Mouse (Mus musculus): ENCODE results near the gene Syt7. TPM values are rescaled to one million over a fixed set of nuclear protein-coding genes. Genes with fewer than 3 reads are reported as not detected.

Gene Syt7
- polyA plus RNA-seq, 1 experiment from 2014 or later = 4.4 TPM

DNA sequence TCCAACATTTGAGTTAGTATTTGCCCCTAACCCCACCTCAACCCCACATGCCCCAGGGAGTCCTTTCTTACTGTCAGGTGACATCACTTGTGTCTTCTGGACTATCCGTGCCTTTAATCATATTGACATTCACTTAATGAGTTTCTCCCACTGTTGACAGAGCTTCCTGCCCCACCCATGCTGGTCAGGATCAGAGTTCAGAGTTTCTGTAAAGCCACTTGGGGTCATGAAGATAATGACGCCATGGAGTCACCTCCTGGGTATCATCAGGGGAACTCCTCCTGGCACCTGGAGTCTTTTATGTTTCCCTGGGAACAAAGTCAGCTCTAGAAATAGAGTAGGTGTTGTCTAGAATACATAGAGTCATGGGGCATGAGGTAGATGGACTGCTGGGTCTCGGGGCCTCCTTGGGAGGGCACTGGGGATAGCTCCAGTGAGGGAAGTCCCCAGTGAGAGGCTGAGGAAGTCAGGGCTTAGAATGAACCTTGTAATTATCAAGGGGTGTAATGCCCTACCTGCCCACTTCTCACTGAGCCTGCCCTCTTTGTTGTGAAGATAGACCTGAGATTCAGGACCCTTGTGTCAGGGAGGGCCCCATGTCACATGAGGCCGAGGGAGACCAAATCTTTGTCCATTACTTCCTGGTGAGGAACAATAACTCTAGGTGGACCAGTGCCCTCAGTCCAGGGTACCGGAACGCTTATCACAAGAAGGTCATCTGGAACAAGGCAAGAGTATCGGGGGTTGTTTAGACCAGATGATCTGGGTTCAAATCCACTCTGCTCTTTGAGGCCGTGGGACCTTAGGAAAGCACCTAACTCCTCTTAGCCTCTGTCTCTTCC is 29.6 kb upstream of the Syt7 start:
- Histone ChIP-seq H3K36me3 (ENCODE audit: poor library complexity, severe bottlenecking) (no peaks in the 10 kb centered on the region), H3K27me3 (0 out of 2 replicates have a peak, but pooled peaks cover 3% of the 10 kb centered on the region), H3K9me3 (replicated peaks) (no peaks in the 10 kb centered on the region), H3K4me2 (no peak overlapping the region), H3K27ac (no peak overlapping the region), H3K4me1 (peaks cover 15% of the 10 kb centered on the region), H3K4me3 (no peak overlapping the region), H3K9ac (no peak overlapping the region)
- no peak for ATAC-seq
- WGBS = 91% methylated on average over 8 of the region's 8 CpGs

DNA sequence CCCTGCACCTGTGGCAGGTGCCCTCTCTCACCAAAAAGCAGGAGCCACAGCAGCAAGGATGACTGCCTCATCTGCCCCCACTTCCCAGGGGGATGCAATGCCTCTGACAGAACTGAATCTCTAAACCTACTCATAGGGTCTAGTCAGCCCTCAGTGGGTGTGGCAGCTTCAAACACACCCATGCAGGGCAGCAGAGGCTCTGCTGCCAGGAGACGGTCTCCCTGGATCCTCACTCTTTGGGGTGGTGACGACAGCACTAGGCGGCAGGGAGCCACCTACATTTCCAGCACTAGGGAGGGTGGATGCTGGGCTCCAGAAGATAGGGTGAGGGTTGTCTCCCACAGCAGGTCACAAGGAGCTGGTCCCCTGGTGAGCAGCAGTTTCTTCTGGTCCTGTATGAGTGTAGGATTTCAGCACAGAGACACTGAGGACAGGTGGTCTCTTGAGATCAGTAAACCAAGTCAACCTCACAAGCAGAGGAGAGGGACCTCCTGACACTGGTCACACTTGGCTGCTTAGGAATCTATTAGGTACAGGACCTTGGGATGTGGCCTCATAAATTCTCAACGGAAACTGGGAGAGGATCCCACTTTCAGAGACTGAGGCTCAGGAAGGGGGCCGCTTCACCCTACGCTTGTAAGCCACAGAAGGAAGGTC is 26.3 kb upstream of the Syt7 start:
- Histone ChIP-seq H3K9me3 (replicated peaks) (no peaks in the 10 kb centered on the region), H3K4me1 (no peaks in the 10 kb centered on the region), H3K36me3 (ENCODE audit: poor library complexity, severe bottlenecking) (no peaks in the 10 kb centered on the region), H3K4me3 (no peak overlapping the region), H3K4me2 (no peak overlapping the region), H3K27me3 (0 out of 2 replicates have a peak, but pooled peaks cover 3% of the 10 kb centered on the region), H3K27ac (no peak overlapping the region), H3K9ac (no peak overlapping the region)
- 76% methylated on average over 6 of the region's 6 CpGs for WGBS
- no peak for ATAC-seq

DNA sequence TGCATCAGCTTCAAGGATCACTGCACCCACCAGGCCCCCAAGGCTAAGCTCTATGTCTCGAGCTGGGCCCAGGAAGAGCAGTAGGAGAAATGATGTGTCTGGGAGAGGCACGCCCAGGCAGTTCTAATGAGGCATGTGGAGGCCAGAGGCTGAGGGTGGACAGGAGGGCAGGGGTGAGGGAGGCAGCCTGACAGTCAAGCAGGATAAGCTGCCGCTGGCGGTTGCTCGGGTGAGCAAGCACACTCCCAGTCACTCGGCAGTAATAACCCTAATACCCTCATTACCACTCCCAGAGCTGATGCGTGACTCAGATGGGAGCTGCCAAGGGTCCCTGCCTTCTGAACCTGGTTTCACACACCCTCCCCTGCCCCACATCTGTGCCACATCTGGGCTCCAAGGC is 25.0 kb upstream of the Syt7 start:
- Histone ChIP-seq H3K36me3 (ENCODE audit: poor library complexity, severe bottlenecking) (no peaks in the 10 kb centered on the region), H3K27ac (no peak overlapping the region), H3K9ac (no peak overlapping the region), H3K27me3 (0 out of 2 replicates have a peak, but pooled peaks cover 3% of the 10 kb centered on the region), H3K9me3 (replicated peaks) (no peaks in the 10 kb centered on the region), H3K4me3 (no peak overlapping the region), H3K4me2 (no peak overlapping the region), H3K4me1 (no peaks in the 10 kb centered on the region)
- 0 out of 2 replicates have a peak, but pooled peaks have one; percentile 13 for ATAC-seq
- 20% methylated on average over 7 of the region's 7 CpGs for WGBS

DNA sequence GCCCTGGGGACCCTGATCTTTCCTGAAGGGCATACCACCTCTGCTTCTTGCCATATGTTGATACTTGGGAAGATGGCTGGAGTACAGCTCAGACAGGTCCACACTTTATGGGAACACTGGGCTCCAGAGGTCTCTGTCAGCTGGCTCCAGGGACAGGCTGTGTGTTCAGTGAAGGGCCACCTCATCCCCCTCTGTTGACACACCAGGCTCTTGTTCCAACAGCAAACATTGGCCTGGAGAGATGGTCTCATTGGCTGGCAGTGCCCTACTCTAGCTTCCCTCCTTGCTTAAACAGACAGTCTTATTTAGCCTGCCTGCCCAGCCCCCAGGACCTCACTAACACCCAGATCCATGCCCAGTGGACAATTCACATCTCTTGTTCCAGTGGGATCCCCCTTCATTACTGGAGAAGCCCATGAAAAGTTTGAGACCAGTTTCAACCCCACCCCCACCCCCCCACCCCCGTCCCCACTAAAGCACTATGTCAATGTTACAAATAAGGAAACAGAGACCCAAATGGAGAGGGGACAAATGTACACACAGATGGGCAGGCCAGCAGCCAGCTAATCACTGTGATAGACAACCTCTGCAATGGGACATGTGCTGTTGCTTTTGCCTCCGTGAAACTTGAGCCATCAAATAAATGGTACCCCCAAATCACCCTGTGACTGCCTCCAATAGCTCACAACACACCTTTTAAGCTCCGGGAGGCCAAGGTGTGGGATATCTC is 22.6 kb upstream of the Syt7 start:
- no peak overlapping the region for H3K9ac ChIP-seq
- no peak overlapping the region for H3K4me3 ChIP-seq
- no peak for ATAC-seq
- 80% methylated on average over 3 of the region's 3 CpGs for WGBS
- no peaks in the 10 kb centered on the region for H3K36me3 ChIP-seq (ENCODE audit: poor library complexity, severe bottlenecking)
- H3K4me1 ChIP-seq = no peaks in the 10 kb centered on the region
- H3K9me3 ChIP-seq (replicated peaks) = no peaks in the 10 kb centered on the region
- H3K27ac ChIP-seq = no peak overlapping the region
- 0 out of 2 replicates have a peak, but pooled peaks cover 3% of the 10 kb centered on the region for H3K27me3 ChIP-seq
- H3K4me2 ChIP-seq = no peak overlapping the region

DNA sequence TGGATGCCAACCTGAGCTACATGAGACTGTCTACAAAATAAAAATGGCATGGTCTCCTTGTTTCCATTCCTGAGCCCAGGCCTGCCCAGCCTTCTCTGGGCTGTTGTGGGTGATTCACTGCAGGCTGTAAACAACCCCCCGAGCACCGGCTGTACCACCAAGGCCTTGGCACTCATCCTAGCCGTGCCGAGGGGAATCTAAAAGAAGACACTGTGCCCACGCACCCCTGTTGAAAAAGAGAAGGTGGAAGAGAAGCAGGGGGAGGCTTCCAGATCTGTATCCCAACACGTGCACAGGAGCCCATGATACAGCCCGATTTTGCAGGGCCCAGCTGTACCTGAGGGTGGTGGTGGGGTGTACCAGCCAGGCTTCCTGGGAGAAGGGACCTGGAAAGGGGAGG is 21.1 kb upstream of the Syt7 start:
- WGBS = 85% methylated on average over 7 of the region's 7 CpGs
- Histone ChIP-seq H3K9me3 (replicated peaks) (no peaks in the 10 kb centered on the region), H3K4me1 (no peaks in the 10 kb centered on the region), H3K27me3 (0 out of 2 replicates have a peak, but pooled peaks cover 3% of the 10 kb centered on the region), H3K9ac (no peak overlapping the region), H3K36me3 (ENCODE audit: poor library complexity, severe bottlenecking) (no peaks in the 10 kb centered on the region), H3K27ac (no peak overlapping the region), H3K4me3 (no peak overlapping the region), H3K4me2 (no peak overlapping the region)
- ATAC-seq = no peak

DNA sequence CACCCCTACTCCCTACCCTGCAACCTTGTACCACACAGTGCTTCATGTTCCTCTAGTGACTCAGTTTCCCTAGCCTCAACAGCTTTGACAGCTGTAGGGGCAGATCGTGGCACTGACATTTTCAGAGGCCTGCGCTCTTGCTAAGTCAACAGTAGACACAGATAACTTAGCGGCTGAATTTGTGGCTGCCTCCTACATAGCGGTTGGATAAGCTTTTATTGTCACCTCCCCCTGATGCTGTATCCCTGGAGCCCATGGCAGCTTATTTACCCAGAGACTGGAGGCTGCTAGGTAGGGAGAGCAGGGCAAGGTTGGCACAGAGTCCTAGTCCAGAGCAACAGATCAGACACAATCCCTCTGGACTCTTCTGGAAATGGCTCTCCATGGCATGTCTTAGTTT is 19.0 kb upstream of the Syt7 start:
- no peaks in the 10 kb centered on the region for H3K36me3 ChIP-seq (ENCODE audit: poor library complexity, severe bottlenecking)
- no peak for ATAC-seq

DNA sequence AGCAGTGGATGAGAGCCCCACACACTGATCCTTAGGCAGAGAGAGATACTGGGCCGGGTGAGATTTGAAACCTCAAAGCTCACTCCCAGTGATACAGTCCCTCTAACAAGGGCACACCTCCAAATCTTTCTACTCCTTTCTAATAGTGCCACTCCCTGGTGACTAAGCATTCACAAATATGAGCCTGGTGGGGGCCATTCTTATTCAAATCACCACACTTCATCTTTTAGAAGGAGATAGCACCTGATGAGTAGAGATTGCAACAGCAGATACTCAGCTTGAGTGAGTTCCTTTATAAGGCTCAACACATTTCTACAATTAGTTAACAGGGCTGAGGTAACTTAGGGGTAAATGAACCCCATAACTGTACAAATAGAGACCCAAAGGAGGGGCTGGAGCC is 15.7 kb upstream of the Syt7 start:
- H3K4me3 ChIP-seq = no peak overlapping the region
- no peaks in the 10 kb centered on the region for H3K36me3 ChIP-seq (ENCODE audit: poor library complexity, severe bottlenecking)
- no peaks in the 10 kb centered on the region for H3K4me1 ChIP-seq
- no peak overlapping the region for H3K9ac ChIP-seq
- no peak for ATAC-seq
- H3K4me2 ChIP-seq = no peak overlapping the region
- H3K9me3 ChIP-seq (replicated peaks) = no peaks in the 10 kb centered on the region
- WGBS = 61% methylated on average over 1 of the region's 1 CpGs
- peaks cover 3% of the 10 kb centered on the region; the same call in 1 of the 2 replicates for H3K27me3 ChIP-seq
- H3K27ac ChIP-seq = no peak overlapping the region

More for the DNA sequence above, 19.0 kb upstream of the Syt7 start:
- H3K9ac ChIP-seq = no peak overlapping the region
- H3K4me2 ChIP-seq = no peak overlapping the region
- H3K4me3 ChIP-seq = no peak overlapping the region
- H3K4me1 ChIP-seq = no peaks in the 10 kb centered on the region
- no peaks in the 10 kb centered on the region for H3K9me3 ChIP-seq (replicated peaks)
- 92% methylated on average over 4 of the region's 4 CpGs for WGBS
- H3K27ac ChIP-seq = no peak overlapping the region
- no peaks in the 10 kb centered on the region for H3K27me3 ChIP-seq

DNA sequence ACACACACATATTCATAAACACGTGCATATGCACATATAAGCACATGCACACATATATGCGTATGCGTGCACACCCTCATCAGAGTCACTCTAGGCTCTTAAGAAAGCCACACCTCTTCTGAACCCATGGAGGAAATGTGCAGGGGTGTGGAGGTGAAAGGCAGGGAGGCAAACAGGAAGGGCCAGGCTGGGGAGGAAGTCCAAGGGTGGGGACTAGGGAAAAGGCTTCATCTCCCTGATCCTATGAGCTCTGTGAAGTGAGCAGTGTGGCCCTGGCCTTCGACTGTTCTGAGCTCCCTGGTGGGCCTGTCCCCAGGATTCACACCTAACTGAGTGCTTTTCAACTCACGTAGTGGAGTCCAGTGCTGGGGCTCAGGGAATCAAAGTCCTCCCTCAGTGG is 13.6 kb upstream of the Syt7 start:
- Histone ChIP-seq H3K36me3 (ENCODE audit: poor library complexity, severe bottlenecking) (no peaks in the 10 kb centered on the region), H3K9me3 (replicated peaks) (no peaks in the 10 kb centered on the region), H3K27me3 (peaks cover 3% of the 10 kb centered on the region; the same call in 1 of the 2 replicates), H3K4me3 (no peak overlapping the region), H3K27ac (no peak overlapping the region), H3K9ac (no peak overlapping the region), H3K4me1 (no peaks in the 10 kb centered on the region), H3K4me2 (no peak overlapping the region)
- no peak for ATAC-seq
- WGBS = 77% methylated on average over 5 of the region's 5 CpGs

DNA sequence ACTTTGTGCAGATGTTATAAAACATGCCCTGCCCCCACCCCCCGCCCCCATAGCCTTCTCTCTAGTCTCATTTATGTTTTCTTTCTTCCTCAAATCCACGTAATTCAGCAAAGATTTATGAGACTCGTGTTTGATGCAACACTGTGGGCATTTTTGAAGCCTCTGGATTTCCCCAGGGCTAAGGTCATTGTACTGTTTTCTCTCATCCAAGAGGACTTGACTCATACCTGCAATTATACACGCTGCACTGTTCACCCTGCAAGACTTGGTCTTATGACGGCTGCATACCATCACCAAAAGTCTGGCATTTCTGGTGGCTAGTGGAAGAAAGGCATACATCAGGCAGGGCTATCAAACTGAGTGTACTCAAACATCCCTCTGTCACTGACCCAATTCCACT is 8.9 kb upstream of the Syt7 start:
- Histone ChIP-seq H3K27me3 (peaks cover 18% of the 10 kb centered on the region; the same call in 1 of the 2 replicates), H3K9me3 (replicated peaks) (no peaks in the 10 kb centered on the region), H3K9ac (no peak overlapping the region), H3K4me3 (no peak overlapping the region), H3K27ac (no peak overlapping the region), H3K36me3 (ENCODE audit: poor library complexity, severe bottlenecking) (no peaks in the 10 kb centered on the region), H3K4me2 (no peak overlapping the region), H3K4me1 (no peaks in the 10 kb centered on the region)
- WGBS = 76% methylated on average over 5 of the region's 5 CpGs
- ATAC-seq = no peak

DNA sequence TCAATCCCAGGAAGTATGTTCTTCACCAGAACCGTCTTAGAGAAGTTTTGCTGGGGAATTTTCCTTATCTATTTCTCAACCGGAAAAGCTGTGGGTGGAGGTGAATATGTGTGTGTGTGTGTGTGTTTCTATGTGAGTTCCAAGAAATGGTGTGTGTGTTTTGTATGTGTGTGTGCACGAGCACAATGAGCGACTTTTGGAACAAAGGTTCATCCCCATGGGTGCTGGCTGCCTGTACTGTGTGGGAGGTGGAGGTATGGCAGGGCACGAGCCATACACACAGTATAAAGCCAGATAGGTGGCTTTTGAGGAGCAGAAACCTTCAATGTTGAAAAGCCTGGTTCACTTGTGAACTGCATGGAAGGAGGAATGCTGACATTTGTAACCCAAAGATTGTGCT is 1.2 kb upstream of the Syt7 start:
- H3K4me1 ChIP-seq = peaks cover 14% of the 10 kb centered on the region
- H3K4me3 ChIP-seq = no peak overlapping the region
- no peak overlapping the region for H3K27ac ChIP-seq
- no peaks in the 10 kb centered on the region for H3K36me3 ChIP-seq (ENCODE audit: poor library complexity, severe bottlenecking)
- H3K9ac ChIP-seq = no peak overlapping the region
- no peak for ATAC-seq
- no peaks in the 10 kb centered on the region for H3K9me3 ChIP-seq (replicated peaks)
- 78% methylated on average over 5 of the region's 5 CpGs for WGBS
- no peak overlapping the region for H3K4me2 ChIP-seq
- H3K27me3 ChIP-seq = peaks cover 23% of the 10 kb centered on the region

DNA sequence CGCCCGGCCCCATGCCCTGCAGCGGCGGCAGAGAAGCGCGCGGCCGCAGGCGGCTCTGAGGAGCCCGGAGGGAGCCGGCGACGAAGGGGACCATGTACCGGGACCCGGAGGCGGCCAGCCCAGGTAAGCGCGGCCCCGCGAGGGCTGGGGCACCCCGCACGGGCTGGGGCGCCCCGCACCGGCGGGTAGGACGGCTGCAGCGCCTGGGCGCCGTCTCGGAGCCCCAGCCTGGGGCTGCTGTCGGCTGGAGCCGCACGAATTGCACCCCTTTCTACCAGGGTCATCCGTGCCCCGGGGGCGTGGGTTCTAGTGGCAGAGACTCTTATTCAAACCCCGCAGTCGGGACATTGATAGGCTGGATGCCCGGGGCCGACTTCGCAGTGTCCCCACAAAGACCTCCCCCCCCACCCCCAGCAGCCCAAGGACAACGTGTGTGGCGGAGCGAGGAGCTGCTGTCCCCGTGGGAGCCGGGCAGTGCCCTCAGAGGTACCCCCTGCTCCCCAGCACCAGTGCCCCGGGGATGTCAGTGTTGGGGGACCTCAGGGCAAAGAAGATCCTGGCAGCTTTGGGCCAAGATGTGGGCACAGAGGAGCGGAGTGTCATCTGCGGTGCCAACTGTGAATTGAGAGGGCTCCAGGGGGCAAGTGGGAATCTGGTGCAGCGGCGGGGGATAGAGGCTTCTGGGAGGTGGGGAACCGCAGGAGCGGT is 655 bp downstream of the Syt7 start:
- H3K27ac ChIP-seq = peak overlapping the region; percentile 25; the same call in 1 of the 2 replicates
- H3K9me3 ChIP-seq (replicated peaks) = no peaks in the 10 kb centered on the region
- 1% methylated on average over 53 of the region's 54 CpGs for WGBS
- peak; percentile 65 for ATAC-seq
- H3K27me3 ChIP-seq = peaks cover 23% of the 10 kb centered on the region
- no peaks in the 10 kb centered on the region for H3K36me3 ChIP-seq (ENCODE audit: poor library complexity, severe bottlenecking)
- H3K4me1 ChIP-seq = peaks cover 28% of the 10 kb centered on the region
- H3K4me3 ChIP-seq = peak overlapping the region; percentile 73
- H3K4me2 ChIP-seq = peak overlapping the region; percentile 76
- peak overlapping the region; percentile 86 for H3K9ac ChIP-seq

Measured in forebrain, embryonic 13.5 days (tissue).